Mouse (Mus musculus): ENCODE data around the gene Vps8. TPM values are rescaled to one million over a fixed set of nuclear protein-coding genes. Genes with fewer than 3 reads are reported as not detected.

Gene Vps8
- polyA plus RNA-seq, 2 experiments: 3.0 to 5.1 TPM

DNA sequence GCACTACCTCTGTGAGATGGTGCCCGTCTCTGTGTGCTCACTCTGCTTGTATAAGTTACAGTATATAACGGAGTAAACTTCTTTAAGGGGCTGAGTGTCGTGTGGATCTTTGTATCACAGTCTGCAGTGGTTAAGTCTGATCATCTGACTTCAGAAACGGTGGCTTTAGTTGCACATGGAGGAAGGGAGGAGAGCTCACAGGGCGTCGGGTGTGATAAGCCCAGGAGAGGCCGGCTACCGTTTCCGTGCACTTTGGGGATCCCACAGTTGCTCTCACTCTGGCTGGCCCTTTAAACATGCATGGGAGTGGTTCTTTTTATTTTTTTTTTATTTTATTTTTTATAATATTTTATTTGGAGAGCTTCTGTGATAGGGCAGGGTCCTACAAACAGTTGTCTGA, 95.9 kb downstream of the Vps8 start:
- no peaks in the 10 kb centered on the region for H3K27me3 ChIP-seq (ENCODE audit: control insufficient read depth, insufficient read depth, low read length)
- DNase-seq (ENCODE audit: low read depth in 3 of 3, low spot score in 3 of 3): peak; percentile 32 to 38 (median 34)
- no peaks in the 10 kb centered on the region for H3K36me3 ChIP-seq (replicated peaks; ENCODE audit: control insufficient read depth, insufficient read depth, low read depth)
- 31% methylated on average over 9 of the region's 9 CpGs for WGBS (ENCODE audit: insufficient replicate concordance)
- H3K4me3 ChIP-seq (ENCODE audit: insufficient read depth in 1 of 2, low read depth in 2 of 2, low read length in 2 of 2): no peak overlapping the region
- ATAC-seq (ENCODE audit: insufficient read depth): peak; percentile 86
- peaks cover 7 to 13% of the 10 kb centered on the region in 2 experiments for H3K4me1 ChIP-seq (replicated peaks; ENCODE audit: control insufficient read depth in 2 of 2, insufficient read depth in 2 of 2, low read length in 1 of 2)
- H3K9ac ChIP-seq (replicated peaks): no peak overlapping the region
- H3K27ac ChIP-seq: no peak overlapping the region
- TF ChIP-seq EP300 (IDR thresholded peaks at IDR 0.05; ENCODE audit: low read depth): peak; percentile 17; the same call in 1 of the 2 replicates
- no peak for TF ChIP-seq CTCF (IDR thresholded peaks at IDR 0.05; ENCODE audit: low read depth)
- no peaks in the 10 kb centered on the region for H3K9me3 ChIP-seq (ENCODE audit: control insufficient read depth, low read length)
- no peak overlapping the region; the same call in 1 of the 2 replicates for H3K4me2 ChIP-seq (ENCODE audit: low read depth)

- Histone ChIP-seq H3K27me3 (ENCODE audit: control insufficient read depth, insufficient read depth, low read length) (no peaks in the 10 kb centered on the region), H3K27ac (no peak overlapping the region), H3K4me1 (replicated peaks; ENCODE audit: control insufficient read depth in 2 of 2, insufficient read depth in 2 of 2, low read length in 1 of 2) (peaks cover 7 to 13% of the 10 kb centered on the region in 2 experiments), H3K36me3 (replicated peaks; ENCODE audit: control insufficient read depth, insufficient read depth, low read depth) (no peaks in the 10 kb centered on the region), H3K9me3 (ENCODE audit: control insufficient read depth, low read length) (no peaks in the 10 kb centered on the region), H3K9ac (replicated peaks) (no peak overlapping the region; the same call in 1 of the 2 replicates), H3K4me3 (ENCODE audit: insufficient read depth in 1 of 2, low read depth in 2 of 2, low read length in 2 of 2) (no peak overlapping the region), H3K4me2 (ENCODE audit: low read depth) (peak overlapping the region; percentile 9)
- peak; percentile 12 to 41 (median 26) for DNase-seq (ENCODE audit: low read depth in 3 of 3, low spot score in 3 of 3)
- peak; percentile 73; the same call in 1 of the 2 replicates for ATAC-seq (ENCODE audit: insufficient read depth)
- TF ChIP-seq CTCF (IDR thresholded peaks at IDR 0.05; ENCODE audit: low read depth) (no peak), EP300 (IDR thresholded peaks at IDR 0.05; ENCODE audit: low read depth) (peak; percentile 35; the same call in 1 of the 2 replicates)
Measured at GRCm38 (mm10) chr16:21519785-21520184, 96.9 kb downstream of the Vps8 start.

DNA sequence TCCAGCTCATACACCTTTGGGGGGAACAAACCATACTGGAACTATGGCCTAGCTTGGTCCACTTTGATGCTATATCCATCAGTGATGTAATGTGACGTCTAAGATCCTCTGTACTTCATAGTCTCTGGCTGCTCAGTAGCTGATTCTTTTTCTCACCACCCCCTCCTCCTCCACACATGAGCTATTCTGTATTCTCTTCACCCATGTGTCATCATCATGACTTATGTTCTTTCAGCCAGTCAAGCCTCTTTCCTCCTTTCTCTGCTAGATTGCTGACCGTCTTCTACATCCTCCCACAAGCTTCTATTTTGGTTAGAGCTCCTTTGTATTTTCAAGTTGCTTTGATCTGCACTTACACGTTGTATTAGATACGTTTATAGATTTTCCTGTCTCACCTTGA, 100.8 kb downstream of the Vps8 start:
- DNase-seq (ENCODE audit: low read depth in 3 of 3, low spot score in 3 of 3): no peak
- Histone ChIP-seq H3K27ac (no peak overlapping the region), H3K4me2 (ENCODE audit: low read depth) (no peak overlapping the region), H3K27me3 (ENCODE audit: control insufficient read depth, insufficient read depth, low read length) (no peaks in the 10 kb centered on the region), H3K9ac (replicated peaks) (no peak overlapping the region), H3K4me1 (replicated peaks; ENCODE audit: control insufficient read depth in 2 of 2, insufficient read depth in 2 of 2, low read length in 1 of 2) (peaks cover 7 to 11% of the 10 kb centered on the region in 2 experiments), H3K4me3 (ENCODE audit: insufficient read depth in 1 of 2, low read depth in 2 of 2, low read length in 2 of 2) (no peak overlapping the region), H3K9me3 (ENCODE audit: control insufficient read depth, low read length) (no peaks in the 10 kb centered on the region), H3K36me3 (replicated peaks; ENCODE audit: control insufficient read depth, insufficient read depth, low read depth) (no peaks in the 10 kb centered on the region)
- no peak for ATAC-seq (ENCODE audit: insufficient read depth)
- TF ChIP-seq CTCF (IDR thresholded peaks at IDR 0.05; ENCODE audit: low read depth) (no peak), EP300 (IDR thresholded peaks at IDR 0.05; ENCODE audit: low read depth) (no peak)
- 70% methylated on average over 4 of the region's 4 CpGs for WGBS (ENCODE audit: insufficient replicate concordance)

GRCm38 (mm10) chr16:21525376-21525775, 102.5 kb downstream of the Vps8 start:
- WGBS (ENCODE audit: insufficient replicate concordance): 77% methylated on average over 1 of the region's 1 CpGs
- Histone ChIP-seq H3K27me3 (ENCODE audit: control insufficient read depth, insufficient read depth, low read length) (no peaks in the 10 kb centered on the region), H3K9me3 (ENCODE audit: control insufficient read depth, low read length) (no peaks in the 10 kb centered on the region), H3K4me1 (replicated peaks; ENCODE audit: control insufficient read depth in 2 of 2, insufficient read depth in 2 of 2, low read length in 1 of 2) (no peaks in the 10 kb centered on the region), H3K9ac (replicated peaks) (no peak overlapping the region), H3K4me2 (ENCODE audit: low read depth) (no peak overlapping the region), H3K36me3 (replicated peaks; ENCODE audit: control insufficient read depth, insufficient read depth, low read depth) (no peaks in the 10 kb centered on the region), H3K27ac (no peak overlapping the region), H3K4me3 (ENCODE audit: insufficient read depth in 1 of 2, low read depth in 2 of 2, low read length in 2 of 2) (no peak overlapping the region)
- no peak for DNase-seq (ENCODE audit: low read depth in 3 of 3, low spot score in 3 of 3)
- TF ChIP-seq EP300 (IDR thresholded peaks at IDR 0.05; ENCODE audit: low read depth) (no peak), CTCF (IDR thresholded peaks at IDR 0.05; ENCODE audit: low read depth) (no peak)
- no peak for ATAC-seq (ENCODE audit: insufficient read depth)

DNA sequence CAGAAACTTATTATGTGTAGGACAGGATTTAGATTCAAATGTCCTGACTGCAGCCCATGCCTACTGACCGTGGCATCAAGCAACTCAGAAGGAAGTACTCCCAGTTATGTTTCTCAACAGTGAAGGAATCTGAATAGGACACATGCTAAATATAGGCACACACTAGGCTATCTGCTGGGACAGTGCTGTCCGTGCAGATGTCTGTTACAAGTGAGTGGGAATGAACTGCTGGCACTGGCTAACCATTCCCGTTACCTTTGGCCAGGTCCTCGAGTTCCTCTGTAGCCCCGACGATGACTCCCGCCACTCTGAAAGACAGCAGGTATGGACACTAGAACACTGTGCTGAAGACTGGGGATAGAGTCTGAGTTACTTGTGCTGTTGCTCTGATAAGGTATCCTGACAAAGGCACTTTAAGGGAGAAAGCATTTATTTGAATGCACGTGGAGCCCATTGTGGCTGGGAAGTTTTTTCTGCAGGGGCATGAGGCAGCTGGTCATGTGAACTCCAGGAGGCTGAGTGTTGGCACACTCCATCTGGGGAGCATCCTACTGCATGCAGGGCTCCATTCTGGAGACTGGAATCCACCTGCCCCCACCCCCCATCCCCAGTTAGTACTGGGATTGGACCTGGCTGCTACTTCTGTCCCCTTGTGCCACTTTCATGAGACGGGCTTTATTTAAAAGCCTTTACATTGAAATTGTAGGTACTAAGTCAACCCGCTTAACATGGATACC, 104.5 kb downstream of the Vps8 start:
- Histone ChIP-seq H3K36me3 (replicated peaks; ENCODE audit: control insufficient read depth, insufficient read depth, low read depth) (no peaks in the 10 kb centered on the region), H3K4me2 (ENCODE audit: low read depth) (no peak overlapping the region), H3K27ac (no peak overlapping the region), H3K9ac (replicated peaks) (no peak overlapping the region), H3K9me3 (ENCODE audit: control insufficient read depth, low read length) (no peaks in the 10 kb centered on the region), H3K27me3 (ENCODE audit: control insufficient read depth, insufficient read depth, low read length) (no peaks in the 10 kb centered on the region), H3K4me3 (ENCODE audit: insufficient read depth in 1 of 2, low read depth in 2 of 2, low read length in 2 of 2) (no peak overlapping the region), H3K4me1 (replicated peaks; ENCODE audit: control insufficient read depth in 2 of 2, insufficient read depth in 2 of 2, low read length in 1 of 2) (no peaks in the 10 kb centered on the region)
- no peak for TF ChIP-seq CTCF (IDR thresholded peaks at IDR 0.05; ENCODE audit: low read depth)
- 77% methylated on average over 10 of the region's 10 CpGs for WGBS (ENCODE audit: insufficient replicate concordance)
- DNase-seq (ENCODE audit: low read depth in 3 of 3, low spot score in 3 of 3): no peak
- no peak for ATAC-seq (ENCODE audit: insufficient read depth)
